Mouse (Mus musculus): ENCODE measurements around the gene Prss3. TPM values are rescaled to one million over a fixed set of nuclear protein-coding genes. Genes with fewer than 3 reads are reported as not detected.
"Not testable (repeated sequence)": the region's sequence is repeated elsewhere in the genome, so short reads cannot be mapped to it uniquely, and the experiment has no call there.

Gene Prss3
- 87.7 and 123 TPM in 2 replicates for polyA plus RNA-seq (2015; fragmentation: Nextera tagmentation; extraction: Ambion mirVana)

DNA sequence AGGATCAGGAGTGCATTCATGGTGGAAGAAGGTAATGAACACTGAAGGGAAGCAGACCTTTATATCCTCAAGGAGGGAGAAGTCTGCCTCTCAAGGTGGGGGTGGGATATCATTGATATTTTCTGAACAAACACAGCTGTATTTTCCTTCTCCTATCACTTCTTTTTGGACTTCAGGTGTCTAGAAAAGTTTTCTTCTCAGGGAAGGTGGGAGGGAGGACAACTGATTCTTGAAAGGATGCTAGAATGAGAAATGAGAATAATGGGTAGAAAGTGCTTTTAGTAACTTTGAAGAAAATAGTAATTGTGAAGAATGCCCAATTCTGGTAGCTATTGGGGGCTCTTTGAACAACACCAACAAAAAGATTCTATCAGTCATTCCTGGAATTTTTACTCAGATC, at the start of gene Prss3:
Gene Prss3 (minus strand): TSS at position 101 of the 400 bp plus-strand sequence.
- ATAC-seq; H3K36me3 ChIP-seq (ENCODE audit: control insufficient read depth, insufficient read depth, low read length); H3K4me3 ChIP-seq (ENCODE audit: low read length); H3K9ac ChIP-seq (ENCODE audit: low read depth, low read length); H3K9me3 ChIP-seq (ENCODE audit: control insufficient read depth, low read length); H3K27me3 ChIP-seq (replicated peaks; ENCODE audit: control insufficient read depth, insufficient read depth, low read length); H3K4me2 ChIP-seq (ENCODE audit: low read depth, low read length); H3K27ac ChIP-seq (ENCODE audit: low read length); H3K4me1 ChIP-seq (ENCODE audit: control insufficient read depth, insufficient read depth, low read length): not testable (repeated sequence)

DNA sequence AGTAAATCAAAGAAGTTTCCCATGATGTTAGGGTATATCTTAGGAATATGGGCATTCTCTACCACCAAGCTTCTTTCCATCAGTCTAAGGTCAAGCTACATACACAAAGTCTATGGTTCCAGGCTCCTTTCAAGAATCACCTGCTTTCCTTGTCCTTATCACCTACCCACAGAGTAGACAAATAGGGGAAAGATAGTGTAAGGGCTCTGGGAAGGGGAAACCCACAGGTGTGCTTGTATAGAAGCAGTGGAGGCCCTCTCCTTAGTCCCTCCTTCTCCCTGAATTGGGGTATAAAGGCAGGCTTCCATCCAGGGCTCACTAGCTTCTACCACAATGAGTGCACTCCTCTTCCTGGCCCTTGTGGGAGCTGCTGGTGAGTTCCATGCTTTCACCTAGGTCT, 14.6 kb upstream of the Prss3 start, which contains the start of gene Gm5771:
Gene Gm5771 (plus strand): TSS at position 301 of the 400 bp plus-strand sequence.
- not testable (repeated sequence) for H3K4me1 ChIP-seq (ENCODE audit: control insufficient read depth, insufficient read depth, low read length); ATAC-seq; H3K9me3 ChIP-seq (ENCODE audit: control insufficient read depth, low read length); H3K4me3 ChIP-seq (ENCODE audit: low read length); H3K4me2 ChIP-seq (ENCODE audit: low read depth, low read length); H3K27me3 ChIP-seq (replicated peaks; ENCODE audit: control insufficient read depth, insufficient read depth, low read length); H3K27ac ChIP-seq (ENCODE audit: low read length); H3K9ac ChIP-seq (ENCODE audit: low read depth, low read length); H3K36me3 ChIP-seq (ENCODE audit: control insufficient read depth, insufficient read depth, low read length)

DNA sequence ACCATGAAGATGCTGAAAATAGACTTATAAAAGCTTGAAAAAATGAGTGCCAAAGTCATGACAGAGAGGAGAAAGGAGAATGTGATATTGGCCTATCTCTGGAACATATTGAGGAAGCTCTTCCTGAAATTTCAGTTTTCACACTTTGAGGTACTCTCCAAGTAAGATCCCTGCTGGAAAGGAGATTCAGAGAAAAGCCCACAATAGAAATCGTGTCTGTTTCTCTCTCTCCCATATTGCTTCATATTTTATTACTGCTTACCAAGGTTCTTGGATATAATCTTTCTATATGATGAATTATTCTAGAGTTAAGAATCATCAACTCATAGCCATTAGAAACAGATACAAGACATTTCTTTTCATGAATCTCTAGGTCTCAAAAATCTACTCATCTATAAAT, 14.2 kb upstream of the Prss3 start:
- not testable (repeated sequence) for H3K9me3 ChIP-seq (ENCODE audit: control insufficient read depth, low read length)

DNA sequence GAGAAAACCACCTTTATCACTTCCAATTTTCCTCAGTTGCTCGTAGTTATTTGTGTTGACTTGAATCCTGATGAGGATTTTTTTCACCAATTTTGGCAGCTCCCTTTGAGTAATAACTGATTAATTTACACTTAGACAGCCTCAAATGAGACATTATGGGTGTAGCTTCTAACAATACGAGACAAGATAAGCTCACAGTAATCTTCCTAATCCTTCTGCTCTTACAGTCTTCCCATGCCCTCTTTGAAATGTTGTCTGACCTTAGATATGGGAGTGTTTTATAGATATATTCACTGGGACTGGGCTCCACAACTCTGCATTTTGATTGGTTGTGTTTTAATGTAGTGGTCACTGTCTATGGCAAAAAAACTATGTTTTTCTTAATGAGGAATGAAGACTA, 9.3 kb upstream of the Prss3 start:
- Histone ChIP-seq H3K36me3 (ENCODE audit: control insufficient read depth, insufficient read depth, low read length) (no peaks in the 10 kb centered on the region), H3K4me2 (ENCODE audit: low read depth, low read length) (no peak overlapping the region), H3K27ac (ENCODE audit: low read length) (no peak overlapping the region), H3K9me3 (ENCODE audit: control insufficient read depth, low read length) (no peaks in the 10 kb centered on the region), H3K27me3 (replicated peaks; ENCODE audit: control insufficient read depth, insufficient read depth, low read length) (no peaks in the 10 kb centered on the region), H3K9ac (ENCODE audit: low read depth, low read length) (no peak overlapping the region), H3K4me1 (ENCODE audit: control insufficient read depth, insufficient read depth, low read length) (no peaks in the 10 kb centered on the region), H3K4me3 (ENCODE audit: low read length) (no peak overlapping the region)
- 67% methylated on average over 2 of the region's 2 CpGs for WGBS
- ATAC-seq = no peak

More for the DNA sequence above, 14.2 kb upstream of the Prss3 start:
- H3K27me3 ChIP-seq (replicated peaks; ENCODE audit: control insufficient read depth, insufficient read depth, low read length); H3K4me1 ChIP-seq (ENCODE audit: control insufficient read depth, insufficient read depth, low read length); H3K4me2 ChIP-seq (ENCODE audit: low read depth, low read length); H3K4me3 ChIP-seq (ENCODE audit: low read length); ATAC-seq; H3K27ac ChIP-seq (ENCODE audit: low read length); H3K9ac ChIP-seq (ENCODE audit: low read depth, low read length); H3K36me3 ChIP-seq (ENCODE audit: control insufficient read depth, insufficient read depth, low read length): not testable (repeated sequence)
- 62% methylated on average over 1 of the region's 1 CpGs for WGBS

DNA sequence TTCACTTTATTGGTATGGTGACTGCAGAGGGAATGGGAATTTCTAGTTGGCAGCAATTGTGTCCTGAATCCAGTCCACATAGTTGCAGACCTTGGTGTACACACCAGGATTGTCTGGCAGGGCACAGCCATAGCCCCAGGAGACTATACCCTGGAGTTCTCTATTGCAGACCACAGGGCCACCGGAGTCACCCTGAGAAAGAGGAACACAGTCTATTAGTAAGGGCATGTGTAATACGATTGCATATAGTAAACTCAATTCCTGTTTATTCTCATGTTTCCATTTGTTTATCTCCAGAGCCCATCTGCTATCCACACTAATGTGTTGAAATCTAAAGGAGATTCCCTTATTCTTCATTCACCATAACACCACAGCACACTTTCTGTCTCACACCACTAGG, 3.7 kb downstream of the Prss3 start:
- not testable (repeated sequence) for H3K4me2 ChIP-seq (ENCODE audit: low read depth, low read length); H3K9me3 ChIP-seq (ENCODE audit: control insufficient read depth, low read length); H3K27me3 ChIP-seq (replicated peaks; ENCODE audit: control insufficient read depth, insufficient read depth, low read length); ATAC-seq; H3K36me3 ChIP-seq (ENCODE audit: control insufficient read depth, insufficient read depth, low read length); H3K27ac ChIP-seq (ENCODE audit: low read length); H3K4me1 ChIP-seq (ENCODE audit: control insufficient read depth, insufficient read depth, low read length); H3K4me3 ChIP-seq (ENCODE audit: low read length); H3K9ac ChIP-seq (ENCODE audit: low read depth, low read length)
- WGBS = 100% methylated on average over 1 of the region's 2 CpGs

DNA sequence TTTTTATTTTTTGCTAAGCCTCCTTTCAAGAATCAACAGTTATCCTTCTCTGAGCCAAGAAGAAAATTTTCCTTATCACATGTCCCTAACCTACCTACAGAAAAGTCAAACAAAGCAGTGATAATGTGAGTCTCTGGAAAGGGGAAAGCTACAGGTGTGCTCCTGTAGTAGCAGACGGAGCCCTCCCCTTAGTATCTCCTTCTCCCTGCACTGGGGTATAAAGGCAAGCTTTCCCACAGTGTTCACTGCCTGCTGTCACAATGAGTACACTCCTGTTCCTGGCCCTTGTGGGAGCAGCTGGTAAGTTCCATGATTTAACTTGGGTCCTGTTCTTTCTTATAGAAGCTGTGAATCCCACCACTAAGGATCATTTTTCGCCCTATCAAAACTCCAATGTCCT, 23.5 kb downstream of the Prss3 start, which contains the start of gene Try10:
Gene Try10 (plus strand): TSS at position 174 of the 400 bp plus-strand sequence.
- 77% methylated on average over 2 of the region's 2 CpGs for WGBS
- no peak for ATAC-seq
- Histone ChIP-seq H3K27ac (ENCODE audit: low read length) (no peak within 1 kb of the TSS), H3K9me3 (ENCODE audit: control insufficient read depth, low read length) (no peaks in the 10 kb centered on the region), H3K36me3 (ENCODE audit: control insufficient read depth, insufficient read depth, low read length) (no peaks in the 10 kb centered on the region), H3K27me3 (replicated peaks; ENCODE audit: control insufficient read depth, insufficient read depth, low read length) (no peaks in the 10 kb centered on the region), H3K9ac (ENCODE audit: low read depth, low read length) (no peak within 1 kb of the TSS), H3K4me1 (ENCODE audit: control insufficient read depth, insufficient read depth, low read length) (no peaks in the 10 kb centered on the region), H3K4me3 (ENCODE audit: low read length) (no peak within 1 kb of the TSS), H3K4me2 (ENCODE audit: low read depth, low read length) (no peak within 1 kb of the TSS)

Other genes with a start within 250 kb of the Prss3 start
- gene Try4, start 75.4 kb downstream of the Prss3 start, polyA plus RNA-seq (2015; fragmentation: Nextera tagmentation; extraction: Ambion mirVana) = 30.3 and 58.1 TPM in 2 replicates
- 132 and 195 TPM in 2 replicates for gene Try5, start 60.8 kb downstream of the Prss3 start, polyA plus RNA-seq (2015; fragmentation: Nextera tagmentation; extraction: Ambion mirVana)
- 194 and 223 TPM in 2 replicates for gene Try10, start 23.6 kb downstream of the Prss3 start, polyA plus RNA-seq (2015; fragmentation: Nextera tagmentation; extraction: Ambion mirVana)
- 98.0 and 153 TPM in 2 replicates for gene Gm5771, start 14.7 kb upstream of the Prss3 start, polyA plus RNA-seq (2015; fragmentation: Nextera tagmentation; extraction: Ambion mirVana)
- 63.0 and 104 TPM in 2 replicates for gene Gm10334, start 68.5 kb upstream of the Prss3 start, polyA plus RNA-seq (2015; fragmentation: Nextera tagmentation; extraction: Ambion mirVana)
- gene Prss1, start 81.3 kb upstream of the Prss3 start, polyA plus RNA-seq (2015; fragmentation: Nextera tagmentation; extraction: Ambion mirVana) = 314 and 441 TPM in 2 replicates
- gene Prss2, start 144.1 kb upstream of the Prss3 start, polyA plus RNA-seq (2015; fragmentation: Nextera tagmentation; extraction: Ambion mirVana) = 141 and 217 TPM in 2 replicates
- gene Ephb6, start 227.8 kb upstream of the Prss3 start, polyA plus RNA-seq (2015; fragmentation: Nextera tagmentation; extraction: Ambion mirVana) = 6.6 and 7.4 TPM in 2 replicates